Mouse (Mus musculus) frontal cortex, postnatal 25 days (tissue): Measurements from ENCODE around the gene Lsm4.

Experiments
- DNase-seq, 2 experiments: peaks; one replicate each; pipeline ENCODE4 v3.0.0; 2022; ENCODE audit warnings: low spot score in 2 of 2

Lsm4 gene

DNA sequence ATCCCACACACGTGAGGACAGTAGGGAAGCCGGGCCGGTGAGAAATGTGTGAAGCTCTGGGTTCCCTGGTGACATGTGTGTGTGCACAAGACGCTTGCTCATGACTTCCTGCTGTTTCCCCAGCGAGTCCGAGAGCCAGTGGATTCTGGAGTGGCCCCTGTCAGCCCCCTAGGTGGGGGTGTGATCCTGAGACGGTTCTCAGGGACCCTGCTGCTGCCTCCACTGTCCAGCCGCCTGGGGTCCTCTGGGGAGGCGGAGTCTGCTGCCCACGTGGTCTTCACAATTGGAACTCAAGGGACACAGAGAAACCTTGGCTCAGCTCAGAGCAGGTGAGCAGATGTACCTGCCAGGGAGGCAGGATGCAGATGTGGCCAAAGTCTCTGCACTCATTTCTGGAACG is 53.7 kb downstream of the Lsm4 start:
- no peak for DNase-seq
